Mouse (Mus musculus) embryo, embryonic 10 days (tissue): ENCODE data around the gene Hoxd11.

Experiments used
- DNase-seq: peaks from one replicate; pipeline ENCODE4 v3.0.0-alpha.2; 2015; ENCODE audit warnings: low spot score

The Hoxd11 gene

DNA sequence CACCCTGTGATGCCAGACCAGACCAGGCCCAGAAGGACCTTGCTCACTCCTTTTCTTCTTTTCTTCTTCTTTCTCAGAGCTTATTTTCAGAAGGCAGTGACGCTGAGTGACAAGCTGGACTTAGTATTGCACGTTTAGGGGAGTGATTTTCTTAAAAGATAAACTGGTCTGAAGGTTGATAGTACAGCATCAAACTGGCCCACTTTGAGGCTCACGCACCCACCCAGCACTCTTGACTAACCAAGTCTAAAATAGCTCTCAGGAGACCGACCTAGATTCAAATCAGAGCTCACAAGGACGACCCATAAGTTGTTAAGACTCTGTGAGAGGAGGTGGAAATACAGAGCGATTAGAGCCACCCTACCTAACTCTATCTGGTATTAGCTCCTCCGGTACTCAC, 12.9 kb upstream of the Hoxd11 start:
- no peak for DNase-seq

DNA sequence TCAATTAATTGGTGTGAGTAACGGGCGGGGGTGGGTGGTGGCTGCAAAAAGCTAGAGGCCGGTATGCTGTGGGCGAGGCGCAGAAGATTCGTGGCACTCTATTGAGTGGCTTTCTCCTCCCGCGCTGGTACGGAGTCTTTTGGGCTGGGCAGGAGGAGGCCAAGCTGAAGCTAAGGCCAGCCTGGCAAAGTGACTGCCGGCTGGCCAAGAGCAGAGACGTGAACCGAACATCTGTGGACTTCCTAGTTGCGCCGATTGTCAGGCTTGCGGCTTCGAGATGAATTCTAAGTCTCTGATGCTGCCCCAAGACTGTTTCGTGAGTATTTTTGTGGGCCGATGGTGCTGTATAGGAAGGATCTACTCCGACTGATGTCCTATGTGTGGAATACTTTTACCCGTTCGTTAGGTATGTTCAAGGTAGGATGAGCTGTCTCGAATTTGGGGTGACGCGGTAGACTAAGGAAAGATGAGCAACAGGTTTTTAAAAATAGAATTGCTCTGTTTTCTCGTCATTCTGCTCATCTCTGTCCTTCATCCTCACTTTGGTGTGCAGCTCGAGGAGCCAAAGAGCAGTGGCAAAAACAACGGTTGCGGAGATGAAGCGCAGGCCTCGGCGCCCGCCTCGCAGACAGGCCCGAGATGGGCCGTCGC, 12.0 kb upstream of the Hoxd11 start:
- no peak for DNase-seq

GRCm38 (mm10) chr2:74667842-74668357, 11.5 kb upstream of the Hoxd11 start, which contains the start of gene Hoxd13:
TSS of gene Hoxd13 (plus strand) at chr2:74668310.
- peak; percentile 57 for DNase-seq

DNA sequence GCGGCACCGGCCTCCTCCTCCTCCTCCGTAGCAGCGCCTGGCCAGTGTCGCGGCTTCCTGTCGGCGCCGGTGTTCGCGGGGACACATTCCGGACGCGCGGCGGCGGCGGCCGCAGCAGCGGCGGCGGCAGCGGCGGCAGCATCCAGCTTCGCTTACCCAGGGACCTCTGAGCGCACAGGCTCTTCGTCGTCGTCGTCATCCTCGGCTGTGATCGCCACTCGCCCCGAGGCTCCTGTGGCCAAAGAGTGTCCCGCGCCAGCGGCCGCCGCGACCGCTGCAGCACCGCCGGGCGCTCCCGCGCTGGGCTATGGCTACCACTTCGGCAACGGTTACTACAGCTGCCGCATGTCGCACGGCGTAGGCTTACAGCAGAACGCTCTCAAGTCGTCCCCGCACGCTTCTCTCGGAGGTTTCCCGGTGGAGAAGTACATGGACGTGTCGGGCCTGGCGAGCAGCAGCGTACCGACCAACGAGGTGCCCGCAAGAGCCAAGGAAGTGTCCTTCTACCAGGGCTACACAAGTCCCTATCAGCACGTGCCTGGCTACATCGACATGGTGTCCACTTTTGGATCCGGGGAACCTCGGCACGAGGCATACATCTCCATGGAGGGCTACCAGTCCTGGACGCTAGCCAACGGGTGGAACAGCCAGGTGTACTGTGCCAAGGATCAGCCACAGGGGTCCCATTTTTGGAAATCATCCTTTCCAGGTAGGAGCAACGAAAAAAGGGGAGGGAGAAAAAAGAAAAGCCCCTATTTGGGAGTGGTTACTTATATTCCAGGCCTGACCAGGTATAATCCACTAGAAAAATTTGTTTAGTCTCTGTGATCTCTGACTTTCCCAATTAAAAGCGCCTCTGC, 10.8 kb upstream of the Hoxd11 start:
- DNase-seq = peak; percentile 57

GRCm38 (mm10) chr2:74669230-74669578, 10.2 kb upstream of the Hoxd11 start:
- DNase-seq = no peak

DNA sequence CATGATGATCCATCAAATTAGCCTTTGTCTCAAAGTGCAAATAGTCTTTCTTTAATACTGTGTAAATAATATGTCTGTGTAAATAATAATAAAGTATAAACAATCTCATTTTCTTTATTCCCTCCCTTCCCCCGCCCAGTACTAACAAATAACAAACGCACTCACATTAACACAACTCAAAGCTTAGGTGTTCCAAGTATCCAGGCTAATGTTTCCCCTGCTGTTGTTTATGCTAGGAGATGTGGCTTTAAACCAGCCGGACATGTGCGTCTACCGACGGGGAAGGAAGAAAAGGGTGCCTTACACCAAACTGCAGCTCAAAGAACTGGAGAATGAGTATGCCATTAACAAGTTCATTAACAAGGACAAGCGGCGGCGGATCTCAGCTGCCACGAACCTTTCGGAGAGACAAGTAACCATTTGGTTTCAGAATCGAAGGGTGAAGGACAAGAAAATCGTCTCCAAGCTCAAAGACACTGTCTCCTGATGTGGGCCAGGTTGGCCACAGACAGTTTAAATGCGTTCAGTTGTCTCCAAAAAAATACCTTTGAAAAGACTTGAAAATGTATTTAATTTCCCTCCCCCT, 9.6 kb upstream of the Hoxd11 start:
- DNase-seq = no peak

GRCm38 (mm10) chr2:74670632-74671188, 8.6 kb upstream of the Hoxd11 start:
- DNase-seq = no peak

DNA sequence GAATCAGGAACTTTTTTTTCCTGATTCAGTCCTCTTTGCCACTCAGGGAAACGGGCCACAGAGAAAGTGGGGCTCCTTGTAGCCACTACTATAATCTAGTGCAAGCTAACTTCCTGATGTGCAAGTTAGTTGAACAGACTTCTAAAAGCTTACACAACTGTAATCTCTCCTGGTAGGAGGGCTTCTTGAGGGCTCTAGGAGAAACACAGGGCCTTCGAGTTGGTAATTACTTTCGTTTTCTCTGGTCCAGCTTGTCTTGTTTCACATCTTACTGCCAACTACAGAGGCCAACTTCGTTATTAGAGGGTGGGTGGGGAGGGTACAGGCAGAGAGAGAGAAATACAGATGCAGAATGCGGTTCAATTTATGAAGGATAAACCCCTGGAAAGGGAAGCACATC, 7.5 kb upstream of the Hoxd11 start:
- DNase-seq = no peak

DNA sequence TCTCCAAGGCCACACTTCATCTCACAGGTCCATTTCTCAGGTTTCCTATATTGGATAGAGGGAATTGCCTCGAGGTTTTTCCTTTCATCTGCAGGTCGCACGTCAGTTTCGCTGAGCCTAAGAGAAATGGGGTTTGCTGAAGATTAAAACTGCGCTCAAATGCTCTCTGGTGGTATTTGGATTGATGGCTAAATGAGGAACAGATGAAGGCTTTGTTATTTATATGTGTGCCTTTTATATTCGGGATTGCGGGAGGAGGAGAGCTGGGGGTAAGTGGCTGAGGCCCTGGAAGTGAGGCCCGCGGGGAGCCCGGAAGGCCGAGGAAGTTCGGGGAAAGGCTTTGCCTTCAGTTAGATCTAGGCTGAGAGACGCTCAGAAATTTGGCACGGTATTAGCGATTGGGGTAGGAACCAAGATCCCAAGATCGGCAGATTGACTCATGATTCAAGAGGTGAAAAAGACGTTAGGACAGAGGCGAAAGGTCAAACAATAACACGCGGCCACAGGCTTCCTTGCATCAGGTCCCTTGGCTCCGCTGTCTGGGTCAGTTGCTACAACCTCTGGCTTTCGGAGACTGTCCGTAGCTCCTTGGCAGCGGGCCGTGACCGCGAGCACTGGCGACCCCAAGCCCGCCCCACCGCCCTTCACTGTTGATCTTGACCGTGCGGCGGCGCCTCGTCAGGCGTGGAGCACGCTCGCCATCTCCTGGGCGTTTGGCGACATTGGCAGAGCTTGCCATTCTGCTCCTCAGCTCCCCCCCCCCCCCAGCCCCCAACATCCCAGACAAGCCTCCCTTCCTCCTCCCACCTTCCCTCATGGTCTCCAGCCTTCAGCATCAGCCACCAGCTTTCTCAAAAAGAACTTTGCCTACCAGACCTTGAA, 6.6 kb upstream of the Hoxd11 start:
- DNase-seq = peak; percentile 89

- no peak for DNase-seq
Measured at GRCm38 (mm10) chr2:74673835-74674425, 5.4 kb upstream of the Hoxd11 start.

- DNase-seq = no peak
Measured at GRCm38 (mm10) chr2:74674881-74675665, 4.3 kb upstream of the Hoxd11 start, which contains the start of gene Hoxd12. TSS of gene Hoxd12 (plus strand) at chr2:74675013.

DNA sequence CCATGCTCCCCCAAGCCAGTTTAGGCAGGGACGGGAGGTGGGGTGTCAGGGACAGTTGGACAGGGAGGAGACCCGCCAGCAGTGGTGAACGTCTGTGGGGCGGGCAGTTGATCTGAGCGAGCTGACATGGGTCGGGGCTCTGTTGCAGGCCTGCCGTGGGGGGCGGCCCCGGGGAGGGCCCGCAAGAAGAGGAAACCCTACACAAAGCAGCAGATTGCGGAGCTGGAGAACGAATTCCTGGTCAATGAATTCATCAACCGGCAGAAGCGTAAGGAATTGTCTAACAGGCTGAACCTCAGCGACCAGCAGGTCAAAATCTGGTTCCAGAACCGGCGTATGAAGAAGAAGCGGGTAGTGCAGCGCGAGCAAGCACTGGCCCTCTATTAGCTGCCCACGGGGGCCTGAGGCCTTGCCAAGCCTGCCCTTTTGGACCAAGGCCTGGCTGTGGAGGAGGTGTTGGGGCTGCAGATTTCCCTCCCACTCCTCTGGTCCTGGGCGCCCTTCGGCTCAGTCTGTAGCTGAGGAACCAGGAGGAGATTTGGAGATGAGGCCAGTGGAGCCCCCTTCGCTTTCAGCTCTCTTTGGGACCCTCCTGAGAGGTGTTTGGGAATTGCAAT, 3.6 kb upstream of the Hoxd11 start:
- DNase-seq = no peak

- DNase-seq = no peak
Measured at GRCm38 (mm10) chr2:74676376-74677052, 2.8 kb upstream of the Hoxd11 start.

GRCm38 (mm10) chr2:74677106-74677505, 2.3 kb upstream of the Hoxd11 start:
- DNase-seq = no peak

GRCm38 (mm10) chr2:74679596-74679971, 227 bp downstream of the Hoxd11 start:
- DNase-seq = no peak

- no peak for DNase-seq
Measured at GRCm38 (mm10) chr2:74679980-74680379, 623 bp downstream of the Hoxd11 start.

- no peak for DNase-seq
Measured at GRCm38 (mm10) chr2:74680561-74681398, 1.4 kb downstream of the Hoxd11 start.
